Mouse (Mus musculus) bone marrow, adult 2 months (tissue): ENCODE results near the gene Slc24a4. TPM values are rescaled to one million over a fixed set of nuclear protein-coding genes. Genes with fewer than 3 reads are reported as not detected.
"Not testable (repeated sequence)": the region's sequence is repeated elsewhere in the genome, so short reads cannot be mapped to it uniquely, and the experiment has no call there.

ENCODE experiments used
- H3K27ac ChIP-seq: fragments of 200-500 bp; 2 replicates; pipeline ENCODE4 v1.5.1; 2012; ENCODE audit warnings: low read depth, mild to moderate bottlenecking, control low read depth, inconsistent platforms, low read length; ENCODE audit not compliant: control insufficient read depth, poor library complexity, insufficient read depth
- H3K4me1 ChIP-seq: fragments of 200-500 bp; 2 replicates; pipeline ENCODE4 v1.6.1; 2011; ENCODE audit warnings: low read length; ENCODE audit not compliant: control insufficient read depth, insufficient read depth
- H3K4me3 ChIP-seq: fragments of 200-500 bp; replicated peaks from 2 replicates; pipeline ENCODE3; 2011; ENCODE audit warnings: mild to moderate bottlenecking, low read depth, low read length, control low read depth; ENCODE audit not compliant: control insufficient read depth
- CTCF ChIP-seq: fragments of 200-500 bp; IDR thresholded peaks from 2 replicates; pipeline ENCODE4 v1.5.1; 2011; ENCODE audit warnings: low read length, control low read depth; ENCODE audit not compliant: control insufficient read depth, insufficient read depth
- POLR2A ChIP-seq: fragments of 200-500 bp; IDR thresholded peaks from 2 replicates; pipeline ENCODE4 v1.6.1; 2011; ENCODE audit warnings: low read depth, mild to moderate bottlenecking, control low read depth, low read length, borderline replicate concordance; ENCODE audit not compliant: control insufficient read depth
- WGBS: fragments of 180-500 bp; shearing (Covaris S2); methylation state at CpG from one replicate; pipeline ENCODE4 v1.1.7; 2018; 5-methylcytosine and 5-hydroxymethylcytosine counted together
- polyA plus RNA-seq: library from polyadenylated mRNA; stranded (reverse); fragments of >200 nt; gene quantifications from 2 replicates; pipeline ENCODE4 v1.2.4, GENCODE M21; 2011; ENCODE audit warnings: low replicate concordance; ENCODE audit not compliant: missing spikeins, insufficient read depth, insufficient read length

The Slc24a4 gene
- polyA plus RNA-seq, 1 experiment = not detected

DNA sequence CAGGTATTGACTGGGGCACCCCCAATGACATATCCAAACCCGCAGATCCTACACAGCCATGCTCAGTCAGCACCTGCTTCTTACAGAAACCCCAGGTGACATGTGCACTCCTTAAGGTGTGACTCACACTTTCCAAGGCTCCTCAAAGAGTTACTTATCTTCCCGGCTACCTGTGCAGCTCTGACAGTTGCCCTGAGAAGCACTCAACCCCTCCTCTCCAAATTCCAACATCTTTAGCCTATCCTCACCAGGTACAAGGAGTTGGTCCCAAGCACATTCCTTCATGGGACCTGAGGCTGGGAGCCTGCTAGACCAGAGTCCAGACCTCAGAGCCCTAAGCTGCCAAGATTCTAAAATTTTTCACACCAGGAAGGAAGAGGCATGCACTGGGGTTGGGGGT is 134.3 kb downstream of the Slc24a4 start:
- 81% methylated on average over 2 of the region's 2 CpGs for WGBS

DNA sequence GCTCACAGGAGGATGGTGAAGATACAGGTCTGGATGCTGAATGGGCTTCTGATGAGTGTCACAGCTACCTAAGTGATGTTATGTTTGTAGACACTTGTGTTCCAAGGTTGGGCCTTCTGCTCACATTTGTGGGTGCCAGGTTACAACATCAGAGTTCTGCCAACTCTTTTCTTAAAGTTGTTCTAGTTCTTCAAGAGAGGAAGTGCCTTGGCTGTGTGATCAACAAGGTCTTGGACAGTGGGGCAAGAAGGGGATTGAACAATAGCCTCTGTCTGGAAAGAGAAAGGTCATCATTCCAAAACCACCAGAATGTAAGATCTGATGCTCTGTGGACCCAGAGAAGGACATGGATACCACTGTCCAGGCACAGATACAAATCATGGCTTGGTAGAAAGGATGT is 134.7 kb downstream of the Slc24a4 start:
- TF ChIP-seq CTCF = no peak
- TF ChIP-seq POLR2A = no peak
- Histone ChIP-seq H3K4me3 (no peak overlapping the region), H3K27ac (peak overlapping the region; percentile 41), H3K4me1 (peaks cover 3% of the 10 kb centered on the region; the same call in 1 of the 2 replicates)

More for the DNA sequence above, 134.3 kb downstream of the Slc24a4 start:
- Histone ChIP-seq H3K4me1 (peaks cover 3% of the 10 kb centered on the region; the same call in 1 of the 2 replicates), H3K4me3 (no peak overlapping the region), H3K27ac (peak overlapping the region; percentile 40; the same call in 1 of the 2 replicates)
- TF ChIP-seq CTCF = no peak

DNA sequence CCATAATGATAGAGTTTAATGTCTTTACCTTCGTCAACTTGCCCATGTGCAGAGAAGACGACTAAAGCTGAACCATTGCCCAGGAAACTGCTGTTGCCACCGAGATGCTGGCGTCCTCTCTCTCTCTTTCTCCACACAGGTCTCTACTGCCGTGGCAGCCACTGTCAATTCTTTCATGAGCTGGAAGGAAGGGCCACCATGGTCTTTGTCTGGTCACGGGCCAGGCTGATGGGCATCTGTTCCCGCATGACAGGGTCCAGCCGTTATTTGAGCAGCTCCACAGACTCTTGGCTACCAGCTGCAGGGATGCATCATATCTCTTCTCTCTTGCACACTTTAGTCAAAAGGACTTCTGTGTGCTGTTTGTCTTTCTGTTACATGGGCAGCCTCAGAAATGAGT is 137.9 kb downstream of the Slc24a4 start:
- WGBS = 80% methylated on average over 8 of the region's 8 CpGs
- H3K4me3 ChIP-seq = no peak overlapping the region
- TF ChIP-seq POLR2A = no peak
- no peak for TF ChIP-seq CTCF
- H3K27ac ChIP-seq = no peak overlapping the region
- H3K4me1 ChIP-seq = peaks cover 3% of the 10 kb centered on the region; the same call in 1 of the 2 replicates

DNA sequence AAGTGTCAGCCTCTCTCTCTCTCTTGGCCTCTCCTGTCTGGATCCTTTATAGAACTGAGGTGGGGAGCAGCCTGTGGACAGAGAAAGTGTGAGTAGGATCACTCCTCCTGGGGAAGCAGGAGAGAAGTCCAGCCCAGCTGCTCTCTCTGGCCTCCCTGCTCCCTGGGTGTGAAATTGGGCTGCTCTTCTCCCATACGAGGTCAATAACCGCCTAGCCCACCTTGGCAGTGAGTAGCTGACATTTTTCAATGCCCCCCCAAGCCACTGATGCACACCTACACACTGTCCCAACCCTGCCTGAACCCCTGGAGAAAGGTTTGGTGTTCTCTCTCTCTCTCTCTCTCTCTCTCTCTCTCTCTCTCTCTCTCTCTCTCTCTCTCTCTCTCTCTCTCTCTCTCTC is 140.6 kb downstream of the Slc24a4 start:
- TF ChIP-seq POLR2A (no peak), CTCF (no peak)
- no peaks in the 10 kb centered on the region; the same call in 1 of the 2 replicates for H3K4me1 ChIP-seq
- H3K4me3 ChIP-seq = no peak overlapping the region
- H3K27ac ChIP-seq = no peak overlapping the region
- WGBS = 78% methylated on average over 2 of the region's 2 CpGs

DNA sequence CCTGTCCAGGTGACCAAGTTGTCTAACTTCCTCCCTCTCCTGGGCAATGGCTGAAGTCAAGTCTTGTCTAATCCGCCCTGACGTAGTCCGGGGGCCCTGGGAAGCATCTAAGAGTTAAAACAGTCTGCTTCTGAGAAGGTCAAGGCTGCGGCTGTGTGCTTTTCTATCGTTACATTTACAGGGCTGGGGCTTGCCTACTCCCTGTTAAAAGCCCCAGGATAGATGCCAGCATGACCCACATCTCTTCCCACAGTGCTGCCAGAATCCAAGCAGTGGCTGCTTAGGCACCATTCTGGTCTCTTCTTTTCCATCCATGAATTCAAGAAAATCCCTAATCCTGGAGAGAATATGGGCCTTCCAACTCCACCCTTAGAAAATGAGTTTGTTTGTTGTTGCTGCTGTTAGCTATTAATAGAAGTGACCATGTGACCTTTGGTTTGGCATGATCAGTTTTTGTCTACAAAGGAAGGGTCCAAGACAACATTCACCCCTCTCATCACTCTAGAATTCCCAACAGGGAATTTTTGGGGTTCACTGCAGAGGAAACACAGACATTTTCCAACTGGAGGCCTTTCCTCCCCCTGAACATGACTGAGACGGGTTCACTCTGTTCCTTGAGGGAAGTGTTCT is 142.4 kb downstream of the Slc24a4 start:
- H3K27ac ChIP-seq = no peak overlapping the region
- H3K4me3 ChIP-seq = no peak overlapping the region
- H3K4me1 ChIP-seq = no peaks in the 10 kb centered on the region
- WGBS = 51% methylated on average over 6 of the region's 6 CpGs
- no peak for TF ChIP-seq POLR2A
- no peak for TF ChIP-seq CTCF

DNA sequence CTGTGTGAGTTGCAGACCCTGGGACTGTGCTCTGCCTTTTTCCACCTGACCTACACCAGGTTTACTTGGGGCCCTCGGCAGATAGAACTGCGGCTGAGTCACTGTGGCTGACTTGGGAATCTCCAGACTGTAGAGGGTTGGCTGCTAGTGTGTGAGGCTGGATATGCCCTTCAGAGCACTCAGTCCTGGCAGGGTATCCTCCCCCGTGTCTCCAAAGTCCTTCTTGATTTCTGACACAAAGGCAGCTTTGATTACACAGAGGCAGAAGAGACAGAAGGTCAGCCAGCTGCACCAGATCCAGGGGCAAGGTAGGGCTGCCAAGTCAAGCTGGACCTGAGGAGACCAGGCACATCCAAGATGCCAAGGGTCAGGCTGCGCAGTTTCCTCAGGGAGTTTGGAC is 142.9 kb downstream of the Slc24a4 start:
- H3K4me1 ChIP-seq = no peaks in the 10 kb centered on the region
- 79% methylated on average over 4 of the region's 4 CpGs for WGBS
- TF ChIP-seq CTCF = no peak
- TF ChIP-seq POLR2A = no peak

DNA sequence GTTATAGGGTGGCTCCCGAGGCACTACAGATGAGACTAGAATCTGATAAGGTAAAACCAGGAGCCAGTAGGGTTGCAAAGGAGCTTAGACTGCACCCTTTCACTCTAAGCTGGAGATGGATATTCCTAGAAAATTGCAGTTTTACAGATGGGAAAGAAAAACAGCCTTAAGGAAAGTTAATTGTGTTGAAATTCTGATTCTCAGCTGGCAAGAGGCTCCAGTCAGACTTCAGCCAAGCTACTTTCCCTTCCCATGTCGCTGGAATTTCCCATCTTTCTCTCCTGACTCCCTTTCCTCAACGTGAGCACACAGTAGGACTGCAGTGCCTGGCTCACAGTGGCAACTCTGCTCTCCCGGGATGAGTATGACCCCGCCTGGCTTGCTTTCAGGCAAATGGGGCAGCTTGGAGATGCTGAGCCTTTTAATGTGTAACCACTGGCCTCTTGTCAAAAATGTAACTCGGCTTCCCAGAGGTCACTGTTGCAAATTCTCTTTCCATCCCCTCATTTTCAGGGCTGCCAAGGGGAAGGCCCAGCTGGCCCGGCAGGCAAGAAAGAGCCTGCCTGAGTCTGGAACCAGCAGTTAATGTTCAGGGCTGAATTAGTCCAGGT is 147.4 kb downstream of the Slc24a4 start:
- Histone ChIP-seq H3K4me1 (no peaks in the 10 kb centered on the region), H3K27ac (no peak overlapping the region), H3K4me3 (no peak overlapping the region)
- 73% methylated on average over 7 of the region's 7 CpGs for WGBS
- TF ChIP-seq CTCF (no peak), POLR2A (no peak)

More for the DNA sequence above, 142.9 kb downstream of the Slc24a4 start:
- Histone ChIP-seq H3K4me3 (no peak overlapping the region), H3K27ac (no peak overlapping the region)

DNA sequence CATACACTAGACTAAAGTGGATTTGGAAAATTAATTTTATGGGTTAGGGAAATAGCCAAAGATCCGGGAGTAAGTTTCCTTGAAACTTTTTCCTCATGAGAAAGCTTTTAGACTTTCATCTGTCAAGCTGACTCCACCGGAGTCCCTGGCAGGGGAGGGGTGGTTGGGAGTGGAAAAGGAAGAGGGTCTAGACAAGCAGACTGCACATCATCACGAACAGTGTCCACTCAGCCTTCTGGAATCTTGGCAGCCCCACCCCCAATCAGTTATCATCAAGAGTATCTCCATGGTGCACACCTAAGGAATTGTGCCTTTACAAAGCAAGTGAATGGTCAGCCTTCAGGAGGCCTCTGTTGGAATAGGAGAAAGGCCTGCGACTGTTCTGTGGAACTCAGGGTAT is 151.8 kb downstream of the Slc24a4 start:
- 85% methylated on average over 4 of the region's 4 CpGs for WGBS
- not testable (repeated sequence) for H3K27ac ChIP-seq, H3K4me3 ChIP-seq, H3K4me1 ChIP-seq

DNA sequence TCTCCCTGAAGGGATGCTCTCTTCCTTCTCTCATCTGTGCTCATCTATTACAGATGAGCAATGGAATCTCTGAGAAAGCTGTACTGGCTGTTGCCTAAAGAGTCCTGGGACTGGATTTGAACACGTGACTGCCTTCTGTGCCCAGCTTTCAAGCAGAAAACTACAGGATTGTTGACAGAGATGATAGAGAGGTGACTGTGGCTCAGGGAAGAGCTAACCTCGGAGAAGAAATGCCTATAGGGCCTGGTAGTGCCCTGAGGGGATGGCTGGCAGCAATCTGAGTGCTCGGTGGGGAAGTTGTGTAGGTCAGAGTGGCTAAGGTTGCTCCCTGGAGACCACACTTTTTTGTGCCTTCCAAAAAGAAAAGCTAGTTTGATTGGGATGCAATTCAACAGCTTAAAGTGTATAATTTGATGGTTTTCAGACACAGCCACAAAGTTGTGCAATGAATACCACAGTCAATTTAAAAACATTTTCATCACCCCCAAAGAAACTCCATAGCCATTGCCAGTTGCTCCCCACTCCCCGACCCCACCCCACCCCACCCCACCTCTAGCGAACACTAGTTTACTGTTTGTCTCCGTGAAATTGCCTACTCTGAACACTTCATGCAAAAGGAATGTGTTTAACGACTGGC is 152.5 kb downstream of the Slc24a4 start:
- Histone ChIP-seq H3K4me3 (no peak overlapping the region), H3K4me1 (peaks cover 2% of the 10 kb centered on the region), H3K27ac (no peak overlapping the region)
- TF ChIP-seq CTCF = no peak
- no peak for TF ChIP-seq POLR2A
- 47% methylated on average over 7 of the region's 7 CpGs for WGBS
